Mouse (Mus musculus) left cerebral cortex, postnatal 4 days (tissue): ENCODE results near the gene Pfas. TPM values are rescaled to one million over a fixed set of nuclear protein-coding genes. Genes with fewer than 3 reads are reported as not detected.
"Not testable (repeated sequence)": the region's sequence is repeated elsewhere in the genome, so short reads cannot be mapped to it uniquely, and the experiment has no call there.

Source experiments
- DNase-seq: peaks from one replicate; pipeline ENCODE4 v3.0.0-alpha.2; 2022
- intact Hi-C: fragments of 180-260 bp; cut with DNase I; formaldehyde crosslinking; loops from one replicate; pipeline ENCODE4 v1.15.1; 2025
- total RNA-seq, 2 experiments: library from RNA; stranded (reverse); gene quantifications; 2 replicates each; pipeline ENCODE4 v1.2.3; 2021

Gene Pfas
- total RNA-seq, 2 experiments from 2014 or later, result 35.3 to 36.6 TPM

GRCm38 (mm10) chr11:69015644-69016441 lies 7.6 kb upstream of the Pfas start, which contains the start of gene Ctc1:
TSS of gene Ctc1 (plus strand) at chr11:69015911.
- intact Hi-C loops, result no loop called here
- peak; percentile 92 for DNase-seq

GRCm38 (mm10) chr11:69012071-69012601 lies 3.9 kb upstream of the Pfas start:
- peak; percentile 87 for DNase-seq
- intact Hi-C loops, result no loop called here

GRCm38 (mm10) chr11:69011445-69011844 lies 3.2 kb upstream of the Pfas start:
- DNase-seq, intact Hi-C loops: not testable (repeated sequence)

- intact Hi-C loops, result no loop called here
Observed at GRCm38 (mm10) chr11:69010400-69011323, 2.4 kb upstream of the Pfas start.

GRCm38 (mm10) chr11:69009508-69009907 lies 1.2 kb upstream of the Pfas start:
- DNase-seq, result no peak
- intact Hi-C loops, result no loop called here

More at GRCm38 (mm10) chr11:69010400-69011323, 2.4 kb upstream of the Pfas start:
- DNase-seq, result no peak

GRCm38 (mm10) chr11:69006575-69006974 lies 1.7 kb downstream of the Pfas start:
- DNase-seq, intact Hi-C loops: not testable (repeated sequence)

GRCm38 (mm10) chr11:69005193-69005592 lies 3.1 kb downstream of the Pfas start:
- DNase-seq, result no peak
- intact Hi-C loops, result no loop called here

GRCm38 (mm10) chr11:69003592-69003991 lies 4.7 kb downstream of the Pfas start:
- DNase-seq, result no peak
- intact Hi-C loops, result no loop called here

GRCm38 (mm10) chr11:69002782-69003181 lies 5.5 kb downstream of the Pfas start:
- DNase-seq, intact Hi-C loops: not testable (repeated sequence)

- DNase-seq, result no peak
- intact Hi-C loops, result no loop called here
Observed at GRCm38 (mm10) chr11:68997080-68997479, 11.2 kb downstream of the Pfas start.

GRCm38 (mm10) chr11:68994377-68994776 lies 13.9 kb downstream of the Pfas start:
- intact Hi-C loops, result no loop called here
- DNase-seq, result no peak

GRCm38 (mm10) chr11:68993122-68993521 lies 15.1 kb downstream of the Pfas start:
- intact Hi-C loops, result no loop called here

GRCm38 (mm10) chr11:68988341-68988740 lies 19.9 kb downstream of the Pfas start:
- DNase-seq, result peak; percentile 45
- intact Hi-C loops, result no loop called here

More at GRCm38 (mm10) chr11:68993122-68993521, 15.1 kb downstream of the Pfas start:
- peak; percentile 78 for DNase-seq

GRCm38 (mm10) chr11:68987365-68987882 lies 20.8 kb downstream of the Pfas start:
- DNase-seq, result peak; percentile 33
- intact Hi-C loops, result no loop called here

GRCm38 (mm10) chr11:68982639-68983369 lies 25.5 kb downstream of the Pfas start:
- intact Hi-C loops, result loop anchor here (5.0 kb wide), 1 partner anchor 81 kb away; the partner anchor contains the start of gene Rpl26
- peak; percentile 83 for DNase-seq

GRCm38 (mm10) chr11:68980919-68981318 lies 27.3 kb downstream of the Pfas start:
- DNase-seq, result no peak
- intact Hi-C loops, result loop anchor here (5.0 kb wide), 1 partner anchor 79 kb away; the partner anchor contains the start of gene Rpl26

GRCm38 (mm10) chr11:68979320-68979733 lies 28.9 kb downstream of the Pfas start:
- no peak for DNase-seq

GRCm38 (mm10) chr11:68975601-68976000 lies 32.7 kb downstream of the Pfas start:
- intact Hi-C loops, result no loop called here

More at GRCm38 (mm10) chr11:68979320-68979733, 28.9 kb downstream of the Pfas start:
- intact Hi-C loops, result no loop called here

GRCm38 (mm10) chr11:68975085-68975484 lies 33.2 kb downstream of the Pfas start, which contains the start of gene Rangrf:
TSS of gene Rangrf (minus strand) at chr11:68975185.
- intact Hi-C loops, result no loop called here

More at GRCm38 (mm10) chr11:68975601-68976000, 32.7 kb downstream of the Pfas start:
- DNase-seq, result no peak

GRCm38 (mm10) chr11:68974059-68974450 lies 34.2 kb downstream of the Pfas start:
- DNase-seq, result no peak
- intact Hi-C loops, result no loop called here

More at GRCm38 (mm10) chr11:68975085-68975484, 33.2 kb downstream of the Pfas start, which contains the start of gene Rangrf:
- DNase-seq, result no peak
